Mouse (Mus musculus) neural tube, embryonic 11.5 days (tissue): ENCODE results near the gene Slc31a1. TPM values are rescaled to one million over a fixed set of nuclear protein-coding genes. Genes with fewer than 3 reads are reported as not detected.

ENCODE experiments used
- ATAC-seq: fragments of 200-750 bp; cut with Nextera tagmentation; 2 replicates; pipeline ENCODE4 v1.8.0; 2017; ENCODE audit warnings: moderate number of reproducible peaks, mild to moderate bottlenecking, moderate TSS enrichment, moderate library complexity; ENCODE audit not compliant: insufficient read depth, low FRiP score, low TSS enrichment
- DNase-seq: peaks from one replicate; pipeline ENCODE4 v3.0.0-alpha.2; 2015; ENCODE audit warnings: low spot score
- H3K27ac ChIP-seq: fragments of 300-500 bp; sonication (generic); 2 replicates; pipeline ENCODE4 v1.5.1; 2014; ENCODE audit warnings: low read depth, mild to moderate bottlenecking, low read length
- H3K27me3 ChIP-seq: fragments of 300-500 bp; sonication (generic); 2 replicates; pipeline ENCODE4 v1.6.1; 2014; ENCODE audit warnings: mild to moderate bottlenecking, low read length, mixed read lengths; ENCODE audit not compliant: control insufficient read depth, insufficient read depth
- H3K36me3 ChIP-seq: fragments of 300-500 bp; sonication (generic); 2 replicates; pipeline ENCODE4 v1.6.1; 2014; ENCODE audit warnings: mild to moderate bottlenecking, low read length, moderate library complexity, mixed read lengths; ENCODE audit not compliant: control insufficient read depth, insufficient read depth
- H3K4me1 ChIP-seq: fragments of 300-500 bp; sonication (generic); 2 replicates; pipeline ENCODE4 v1.6.1; 2014; ENCODE audit warnings: low read length, mixed read lengths; ENCODE audit not compliant: control insufficient read depth, insufficient read depth
- H3K4me2 ChIP-seq: fragments of 300-500 bp; sonication (generic); 2 replicates; pipeline ENCODE4 v1.6.1; 2014; ENCODE audit warnings: low read depth, mild to moderate bottlenecking, moderate library complexity
- H3K4me3 ChIP-seq: fragments of 300-500 bp; sonication (generic); 2 replicates; pipeline ENCODE4 v1.5.1; 2014; ENCODE audit warnings: low read depth, low read length
- H3K9ac ChIP-seq: fragments of 300-500 bp; sonication (generic); 2 replicates; pipeline ENCODE4 v1.6.1; 2014; ENCODE audit warnings: mild to moderate bottlenecking, low read length
- H3K9me3 ChIP-seq: fragments of 300-500 bp; sonication (generic); 2 replicates; pipeline ENCODE4 v1.6.1; 2016; ENCODE audit warnings: low read length; ENCODE audit not compliant: control insufficient read depth
- WGBS: fragments of 180-500 bp; shearing (Covaris S2); extraction: QIAGEN DNeasy Blood & Tissue Kit; methylation state at CpG from one replicate; pipeline ENCODE4 v1.1.7; 2014; 5-methylcytosine and 5-hydroxymethylcytosine counted together
- polyA plus RNA-seq: library from polyadenylated mRNA; unstranded; fragments of >200 nt; fragmentation: Nextera tagmentation; extraction: Ambion mirVana; gene quantifications from 2 replicates; pipeline ENCODE4 v1.2.1, GENCODE M21; 2014

The Slc31a1 gene
- polyA plus RNA-seq, 1 experiment from 2014 or later = 48.5 TPM

- ATAC-seq = no peak
- no peak for DNase-seq
- Histone ChIP-seq H3K27ac (no peak overlapping the region), H3K9ac (no peak overlapping the region), H3K4me2 (no peak overlapping the region), H3K4me1 (no peaks in the 10 kb centered on the region), H3K27me3 (no peaks in the 10 kb centered on the region), H3K9me3 (no peaks in the 10 kb centered on the region), H3K4me3 (no peak overlapping the region), H3K36me3 (no peaks in the 10 kb centered on the region)
- WGBS = 40% methylated on average over 1 of the region's 1 CpGs
These were observed 11.9 kb downstream of the Slc31a1 start for GRCm38 (mm10) chr4:62372410-62372809.

- no peaks in the 10 kb centered on the region for H3K36me3 ChIP-seq
- H3K9ac ChIP-seq = no peak overlapping the region
- H3K27ac ChIP-seq = no peak overlapping the region
- H3K4me2 ChIP-seq = no peak overlapping the region
- no peaks in the 10 kb centered on the region for H3K9me3 ChIP-seq
- H3K4me1 ChIP-seq = no peaks in the 10 kb centered on the region
- 90% methylated on average over 9 of the region's 9 CpGs for WGBS
- no peak overlapping the region for H3K4me3 ChIP-seq
- no peaks in the 10 kb centered on the region for H3K27me3 ChIP-seq
- no peak for DNase-seq
- no peak for ATAC-seq
These were observed 12.4 kb downstream of the Slc31a1 start for GRCm38 (mm10) chr4:62372818-62373520.

- H3K9me3 ChIP-seq = no peaks in the 10 kb centered on the region
- H3K4me1 ChIP-seq = no peaks in the 10 kb centered on the region
- ATAC-seq = no peak
- H3K36me3 ChIP-seq = no peaks in the 10 kb centered on the region
- WGBS = 91% methylated on average over 7 of the region's 7 CpGs
- no peaks in the 10 kb centered on the region for H3K27me3 ChIP-seq
- no peak overlapping the region for H3K9ac ChIP-seq
- no peak for DNase-seq
- no peak overlapping the region for H3K4me3 ChIP-seq
- H3K27ac ChIP-seq = no peak overlapping the region
- H3K4me2 ChIP-seq = no peak overlapping the region
These were observed 13.1 kb downstream of the Slc31a1 start for GRCm38 (mm10) chr4:62373668-62374067.

- WGBS = 92% methylated on average over 4 of the region's 4 CpGs
- DNase-seq (no peak), ATAC-seq (no peak)
- Histone ChIP-seq H3K27ac (no peak overlapping the region), H3K4me3 (no peak overlapping the region), H3K4me2 (no peak overlapping the region), H3K9me3 (no peaks in the 10 kb centered on the region), H3K36me3 (no peaks in the 10 kb centered on the region), H3K9ac (no peak overlapping the region), H3K27me3 (no peaks in the 10 kb centered on the region), H3K4me1 (no peaks in the 10 kb centered on the region)
These were observed 13.8 kb downstream of the Slc31a1 start for GRCm38 (mm10) chr4:62374342-62374741.

GRCm38 (mm10) chr4:62376123-62376522, 15.6 kb downstream of the Slc31a1 start:
- H3K27me3 ChIP-seq = no peaks in the 10 kb centered on the region
- no peaks in the 10 kb centered on the region for H3K36me3 ChIP-seq
- WGBS = 96% methylated on average over 2 of the region's 2 CpGs
- H3K9ac ChIP-seq = no peak overlapping the region
- no peaks in the 10 kb centered on the region for H3K9me3 ChIP-seq
- no peak overlapping the region for H3K4me2 ChIP-seq
- H3K4me1 ChIP-seq = no peaks in the 10 kb centered on the region
- DNase-seq = no peak
- ATAC-seq = no peak
- no peak overlapping the region for H3K27ac ChIP-seq
- H3K4me3 ChIP-seq = no peak overlapping the region

- WGBS = 90% methylated on average over 9 of the region's 9 CpGs
- no peak for DNase-seq
These were observed 19.3 kb downstream of the Slc31a1 start for GRCm38 (mm10) chr4:62379724-62380381.

GRCm38 (mm10) chr4:62383207-62383606, 22.7 kb downstream of the Slc31a1 start:
- H3K9ac ChIP-seq = no peak overlapping the region
- no peaks in the 10 kb centered on the region for H3K4me1 ChIP-seq
- no peak for DNase-seq
- no peak for ATAC-seq
- 95% methylated on average over 6 of the region's 6 CpGs for WGBS
- no peak overlapping the region for H3K4me3 ChIP-seq
- H3K9me3 ChIP-seq = no peaks in the 10 kb centered on the region
- no peaks in the 10 kb centered on the region for H3K27me3 ChIP-seq
- no peak overlapping the region for H3K27ac ChIP-seq
- no peaks in the 10 kb centered on the region for H3K36me3 ChIP-seq
- H3K4me2 ChIP-seq = no peak overlapping the region

More at GRCm38 (mm10) chr4:62379724-62380381, 19.3 kb downstream of the Slc31a1 start:
- Histone ChIP-seq H3K9ac (no peak overlapping the region), H3K4me3 (no peak overlapping the region), H3K27me3 (no peaks in the 10 kb centered on the region), H3K9me3 (no peaks in the 10 kb centered on the region), H3K4me2 (no peak overlapping the region), H3K27ac (no peak overlapping the region), H3K36me3 (no peaks in the 10 kb centered on the region), H3K4me1 (no peaks in the 10 kb centered on the region)
- no peak for ATAC-seq

GRCm38 (mm10) chr4:62383752-62384151, 23.2 kb downstream of the Slc31a1 start:
- H3K36me3 ChIP-seq = peaks cover 3% of the 10 kb centered on the region; the same call in 1 of the 2 replicates
- no peaks in the 10 kb centered on the region for H3K4me1 ChIP-seq
- DNase-seq (no peak), ATAC-seq (no peak)
- no peak overlapping the region for H3K9ac ChIP-seq
- H3K4me3 ChIP-seq = no peak overlapping the region
- no peak overlapping the region for H3K4me2 ChIP-seq
- H3K27me3 ChIP-seq = no peaks in the 10 kb centered on the region
- H3K9me3 ChIP-seq = no peaks in the 10 kb centered on the region
- H3K27ac ChIP-seq = no peak overlapping the region
- WGBS = 88% methylated on average over 7 of the region's 7 CpGs

GRCm38 (mm10) chr4:62384159-62384558, 23.6 kb downstream of the Slc31a1 start:
- Histone ChIP-seq H3K27me3 (no peaks in the 10 kb centered on the region), H3K36me3 (peaks cover 3% of the 10 kb centered on the region; the same call in 1 of the 2 replicates), H3K4me1 (no peaks in the 10 kb centered on the region), H3K27ac (no peak overlapping the region), H3K9me3 (no peaks in the 10 kb centered on the region), H3K4me2 (no peak overlapping the region), H3K9ac (no peak overlapping the region), H3K4me3 (no peak overlapping the region)
- WGBS = 93% methylated on average over 1 of the region's 1 CpGs
- ATAC-seq (no peak), DNase-seq (no peak)
